Mouse (Mus musculus): Measurements from ENCODE around the gene Pim1.

The Pim1 gene

GRCm38 (mm10) chr17:29513044-29513730 is 22.6 kb downstream of the Pim1 start:
- in situ Hi-C loops (cut with MboI, MseI): no loop called here

- in situ Hi-C loops (cut with MboI, MseI): no loop called here
Measured at GRCm38 (mm10) chr17:29514435-29514834, 23.9 kb downstream of the Pim1 start.

- in situ Hi-C loops (cut with MboI, MseI): loop anchor here (5.0 kb wide), 4 partner anchors 141 to 256 kb away; partner anchors contain the start of gene Ppil1 (in 1 of the 2)
Measured at GRCm38 (mm10) chr17:29518665-29519064, 28.1 kb downstream of the Pim1 start.

- in situ Hi-C loops (cut with MboI, MseI): loop anchor here (5.0 kb wide), 4 partner anchors 142 to 257 kb away; partner anchors contain the start of gene Ppil1 (in 1 of the 2)
Measured at GRCm38 (mm10) chr17:29519731-29520130, 29.2 kb downstream of the Pim1 start.

GRCm38 (mm10) chr17:29525613-29526012 is 35.1 kb downstream of the Pim1 start:
- in situ Hi-C loops (cut with MboI, MseI): no loop called here

GRCm38 (mm10) chr17:29528568-29529187 is 38.1 kb downstream of the Pim1 start:
- in situ Hi-C loops (cut with MboI, MseI): no loop called here

GRCm38 (mm10) chr17:29530508-29530907 is 40.0 kb downstream of the Pim1 start:
- in situ Hi-C loops (cut with MboI, MseI): no loop called here

- in situ Hi-C loops (cut with MboI, MseI): no loop called here
Measured at GRCm38 (mm10) chr17:29531278-29531677, 40.7 kb downstream of the Pim1 start.

GRCm38 (mm10) chr17:29531757-29532384 is 41.3 kb downstream of the Pim1 start:
- in situ Hi-C loops (cut with MboI, MseI): no loop called here

GRCm38 (mm10) chr17:29533866-29534265 is 43.3 kb downstream of the Pim1 start:
- in situ Hi-C loops (cut with MboI, MseI): no loop called here

- in situ Hi-C loops (cut with MboI, MseI): no loop called here
Measured at GRCm38 (mm10) chr17:29540426-29540825, 49.9 kb downstream of the Pim1 start.

GRCm38 (mm10) chr17:29541419-29541818 is 50.9 kb downstream of the Pim1 start:
- in situ Hi-C loops (cut with MboI, MseI): no loop called here

- in situ Hi-C loops (cut with MboI, MseI): no loop called here
Measured at GRCm38 (mm10) chr17:29542831-29543690, 52.5 kb downstream of the Pim1 start.

- in situ Hi-C loops (cut with MboI, MseI): no loop called here
Measured at GRCm38 (mm10) chr17:29544064-29544463, 53.5 kb downstream of the Pim1 start.

GRCm38 (mm10) chr17:29545241-29545640 is 54.7 kb downstream of the Pim1 start:
- in situ Hi-C loops (cut with MboI, MseI): no loop called here

Data from T-helper 17 cell (primary cell).